Mouse (Mus musculus): ENCODE data around the gene Mr1.

- TF ChIP-seq CTCF (IDR thresholded peaks at IDR 0.05; ENCODE audit: low read depth) (no peak), EP300 (optimal IDR thresholded peaks at IDR 0.05) (no peak)
These were observed 32.7 kb downstream of the Mr1 start for GRCm38 (mm10) chr1:155113946-155114345.
